Mouse (Mus musculus): ENCODE data around the gene Aldh4a1. TPM values are rescaled to one million over a fixed set of nuclear protein-coding genes. Genes with fewer than 3 reads are reported as not detected.

Gene Aldh4a1
- polyA plus RNA-seq, 1 experiment, result 6.7 TPM

- no peaks in the 10 kb centered on the region for H3K36me3 ChIP-seq (ENCODE audit: control insufficient read depth, insufficient read depth)
- H3K79me3 ChIP-seq (ENCODE audit: low read depth), result no peaks in the 10 kb centered on the region
- no peak overlapping the region for H3K4me3 ChIP-seq (ENCODE audit: insufficient read depth, poor library complexity, severe bottlenecking)
- H3ac ChIP-seq (ENCODE audit: control insufficient read depth, insufficient read length, low read depth), result no peak overlapping the region
- no peaks in the 10 kb centered on the region for H3K79me2 ChIP-seq (ENCODE audit: control insufficient read depth, insufficient read depth)
- no peaks in the 10 kb centered on the region for H3K27me3 ChIP-seq (ENCODE audit: control insufficient read depth, insufficient read depth, insufficient read length)
- TF ChIP-seq MYOD1 (IDR thresholded peaks at IDR 0.05; ENCODE audit: control insufficient read depth, insufficient read length, low read depth), result no peak
- peak; percentile 60 for TF ChIP-seq CTCF (IDR thresholded peaks at IDR 0.05; ENCODE audit: control insufficient read depth, insufficient read depth, insufficient read length)
These were observed 62.0 kb downstream of the Aldh4a1 start for GRCm38 (mm10) chr4:139684639-139685017.

GRCm38 (mm10) chr4:139688058-139688457, 65.4 kb downstream of the Aldh4a1 start:
- no peaks in the 10 kb centered on the region for H3K27me3 ChIP-seq (ENCODE audit: control insufficient read depth, insufficient read depth, insufficient read length)
- TF ChIP-seq USF1 (IDR thresholded peaks at IDR 0.05; ENCODE audit: low read depth) (no peak), MYOG (IDR thresholded peaks at IDR 0.05; ENCODE audit: control insufficient read depth, extremely low read depth, insufficient read length) (no peak), MAX (IDR thresholded peaks at IDR 0.05) (no peak), CEBPB (IDR thresholded peaks at IDR 0.05; ENCODE audit: low read depth) (no peak), CTCF (IDR thresholded peaks at IDR 0.05; ENCODE audit: control insufficient read depth, insufficient read depth, insufficient read length) (no peak), FOSL1 (IDR thresholded peaks at IDR 0.05; ENCODE audit: insufficient read depth, low read length, poor library complexity, severe bottlenecking) (no peak), MYOD1 (IDR thresholded peaks at IDR 0.05; ENCODE audit: control insufficient read depth, insufficient read length, low read depth) (no peak)

DNA sequence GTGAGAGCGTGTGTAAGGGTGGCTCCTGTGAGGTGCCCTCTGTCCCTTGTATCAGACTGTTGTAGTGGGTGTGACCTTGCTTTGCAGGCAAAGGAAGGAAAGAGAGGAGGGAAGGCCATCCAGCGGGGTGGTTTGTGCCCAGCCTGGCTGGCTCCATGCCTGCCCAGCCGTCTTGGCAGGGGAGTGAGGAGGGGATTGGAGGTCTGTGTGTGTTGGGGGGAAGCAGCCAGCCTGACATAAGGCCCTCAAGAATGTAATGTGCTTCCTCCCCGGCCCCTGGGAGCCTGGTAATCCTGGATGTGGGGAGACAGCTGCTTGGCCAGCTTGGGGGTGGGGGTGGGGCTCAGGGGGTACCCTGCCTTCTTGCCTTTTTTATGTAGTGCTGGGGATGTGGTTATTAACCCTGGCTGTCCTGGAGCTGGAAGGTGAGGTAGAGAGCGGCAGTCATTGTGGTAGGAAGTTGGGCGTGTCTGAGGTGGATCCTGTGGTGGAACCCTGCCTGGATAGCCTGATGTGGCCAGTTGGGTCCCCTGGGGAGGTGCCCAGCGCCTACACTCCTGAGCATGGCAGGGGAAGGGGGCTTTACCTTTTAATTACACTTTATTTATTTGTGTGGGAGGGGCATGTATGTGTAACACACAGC, 67.1 kb downstream of the Aldh4a1 start:
- TF ChIP-seq MYOD1 (IDR thresholded peaks at IDR 0.05; ENCODE audit: control insufficient read depth, insufficient read length, low read depth) (peak; percentile 91), USF1 (IDR thresholded peaks at IDR 0.05; ENCODE audit: low read depth) (no peak)
- Histone ChIP-seq H3K79me3 (ENCODE audit: low read depth) (no peaks in the 10 kb centered on the region), H3K79me2 (ENCODE audit: control insufficient read depth, insufficient read depth) (no peaks in the 10 kb centered on the region), H3ac (ENCODE audit: control insufficient read depth, insufficient read length, low read depth) (peak overlapping the region; percentile 58), H3K4me3 (ENCODE audit: insufficient read depth, poor library complexity, severe bottlenecking) (no peak overlapping the region), H3K27me3 (ENCODE audit: control insufficient read depth, insufficient read depth, insufficient read length) (no peaks in the 10 kb centered on the region), H3K36me3 (ENCODE audit: control insufficient read depth, insufficient read depth) (no peaks in the 10 kb centered on the region)

More at GRCm38 (mm10) chr4:139688058-139688457, 65.4 kb downstream of the Aldh4a1 start:
- Histone ChIP-seq H3ac (ENCODE audit: control insufficient read depth, insufficient read length, low read depth) (no peak overlapping the region), H3K4me3 (ENCODE audit: insufficient read depth, poor library complexity, severe bottlenecking) (no peak overlapping the region), H3K36me3 (ENCODE audit: control insufficient read depth, insufficient read depth) (no peaks in the 10 kb centered on the region), H3K79me3 (ENCODE audit: low read depth) (no peaks in the 10 kb centered on the region), H3K79me2 (ENCODE audit: control insufficient read depth, insufficient read depth) (no peaks in the 10 kb centered on the region)

GRCm38 (mm10) chr4:139693315-139693714, 70.6 kb downstream of the Aldh4a1 start:
- Histone ChIP-seq H3K36me3 (ENCODE audit: control insufficient read depth, insufficient read depth) (no peaks in the 10 kb centered on the region), H3ac (ENCODE audit: control insufficient read depth, insufficient read length, low read depth) (no peak overlapping the region), H3K79me2 (ENCODE audit: control insufficient read depth, insufficient read depth) (no peaks in the 10 kb centered on the region), H3K4me3 (ENCODE audit: insufficient read depth, poor library complexity, severe bottlenecking) (no peak overlapping the region), H3K79me3 (ENCODE audit: low read depth) (no peaks in the 10 kb centered on the region), H3K27me3 (ENCODE audit: control insufficient read depth, insufficient read depth, insufficient read length) (no peaks in the 10 kb centered on the region)
- TF ChIP-seq USF1 (IDR thresholded peaks at IDR 0.05; ENCODE audit: low read depth), result no peak
- no peak for TF ChIP-seq MAX (IDR thresholded peaks at IDR 0.05)
- TF ChIP-seq MYOG (IDR thresholded peaks at IDR 0.05; ENCODE audit: control insufficient read depth, extremely low read depth, insufficient read length), result no peak
- TF ChIP-seq CEBPB (IDR thresholded peaks at IDR 0.05; ENCODE audit: low read depth), result no peak
- TF ChIP-seq CTCF (IDR thresholded peaks at IDR 0.05; ENCODE audit: control insufficient read depth, insufficient read depth, insufficient read length), result no peak
- TF ChIP-seq MYOD1 (IDR thresholded peaks at IDR 0.05; ENCODE audit: control insufficient read depth, insufficient read length, low read depth), result no peak
- no peak for TF ChIP-seq FOSL1 (IDR thresholded peaks at IDR 0.05; ENCODE audit: insufficient read depth, low read length, poor library complexity, severe bottlenecking)

DNA sequence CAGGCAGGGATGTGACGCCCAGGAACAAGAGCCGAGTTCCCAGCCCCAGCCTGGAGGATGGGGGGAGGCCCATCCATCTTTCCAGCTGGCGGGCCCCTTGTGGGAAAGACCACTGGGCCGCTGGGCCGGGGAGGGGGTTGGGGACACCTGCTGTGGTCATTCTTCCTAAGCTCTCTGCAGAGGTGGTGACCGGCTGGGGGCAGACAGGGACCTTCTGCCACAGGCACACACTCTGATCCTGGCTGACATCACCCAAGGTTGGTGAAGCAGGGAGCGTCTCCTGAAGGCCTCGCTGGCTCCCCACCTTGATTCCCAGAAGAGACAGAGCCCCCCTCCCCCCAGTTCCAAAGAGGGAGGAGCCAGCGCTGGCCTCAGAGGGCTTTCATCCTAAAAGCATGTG, 75.1 kb downstream of the Aldh4a1 start:
- no peaks in the 10 kb centered on the region for H3K79me2 ChIP-seq (ENCODE audit: control insufficient read depth, insufficient read depth)
- H3K27me3 ChIP-seq (ENCODE audit: control insufficient read depth, insufficient read depth, insufficient read length), result no peaks in the 10 kb centered on the region
- TF ChIP-seq MYOD1 (IDR thresholded peaks at IDR 0.05; ENCODE audit: control insufficient read depth, insufficient read length, low read depth) (peak; percentile 90), MAX (IDR thresholded peaks at IDR 0.05) (no peak), CTCF (IDR thresholded peaks at IDR 0.05; ENCODE audit: control insufficient read depth, insufficient read depth, insufficient read length) (peak; percentile 0)
- H3ac ChIP-seq (ENCODE audit: control insufficient read depth, insufficient read length, low read depth), result no peak overlapping the region
- H3K36me3 ChIP-seq (ENCODE audit: control insufficient read depth, insufficient read depth), result no peaks in the 10 kb centered on the region
- H3K79me3 ChIP-seq (ENCODE audit: low read depth), result no peaks in the 10 kb centered on the region
- H3K4me3 ChIP-seq (ENCODE audit: insufficient read depth, poor library complexity, severe bottlenecking), result no peak overlapping the region

DNA sequence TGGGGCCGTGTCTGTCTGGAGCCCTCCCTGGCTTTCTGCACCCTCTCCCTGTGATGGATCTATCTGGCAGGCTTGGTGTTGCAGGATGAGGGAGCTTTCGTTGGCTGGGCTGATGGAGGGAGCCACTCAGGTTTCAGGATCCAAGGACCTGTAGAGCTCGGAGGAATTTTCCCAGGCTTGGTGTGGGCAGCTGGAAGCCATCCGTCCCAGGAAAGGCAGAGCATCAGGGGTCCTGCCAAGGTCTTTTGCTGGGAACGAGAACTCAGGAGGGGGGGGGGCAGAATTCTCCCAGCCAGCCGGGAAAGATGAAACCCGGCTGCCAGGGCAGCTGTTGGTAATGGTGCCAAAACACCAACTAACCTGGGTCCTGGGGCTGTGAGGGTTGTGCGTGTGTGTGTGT, 75.9 kb downstream of the Aldh4a1 start:
- H3K79me2 ChIP-seq (ENCODE audit: control insufficient read depth, insufficient read depth), result no peaks in the 10 kb centered on the region
- no peak overlapping the region for H3ac ChIP-seq (ENCODE audit: control insufficient read depth, insufficient read length, low read depth)
- H3K27me3 ChIP-seq (ENCODE audit: control insufficient read depth, insufficient read depth, insufficient read length), result no peaks in the 10 kb centered on the region
- TF ChIP-seq CEBPB (IDR thresholded peaks at IDR 0.05; ENCODE audit: low read depth), result no peak
- H3K4me3 ChIP-seq (ENCODE audit: insufficient read depth, poor library complexity, severe bottlenecking), result no peak overlapping the region
- H3K36me3 ChIP-seq (ENCODE audit: control insufficient read depth, insufficient read depth), result no peaks in the 10 kb centered on the region
- H3K79me3 ChIP-seq (ENCODE audit: low read depth), result no peaks in the 10 kb centered on the region

Small RNA genes lying within 50 kb of the gene (microRNA-seq; reads per million reads assigned to microRNA genes)
- not detected for gene Gm25571 (ENCODE audit: borderline microRNAs expressed)
- 0.12 reads per million for gene Mir7020 (ENCODE audit: borderline microRNAs expressed)

Other genes starting within 250 kb of the Aldh4a1 start
- gene Iffo2, start 92.3 kb upstream of the Aldh4a1 start, polyA plus RNA-seq (2012; fragmentation: generic; extraction: Trizol), result 20.0 TPM
- 0.01 TPM for gene Gm21969, start 19.7 kb upstream of the Aldh4a1 start, polyA plus RNA-seq (2012; fragmentation: generic; extraction: Trizol)
- gene Tas1r2, start 30.7 kb downstream of the Aldh4a1 start, polyA plus RNA-seq (2012; fragmentation: generic; extraction: Trizol), result 1.2 TPM
- gene Pax7, start 210.7 kb downstream of the Aldh4a1 start, polyA plus RNA-seq (2012; fragmentation: generic; extraction: Trizol), result 1.1 TPM

Data from C2C12 (cell line).